Mouse (Mus musculus) neural tube, embryonic 13.5 days (tissue): ENCODE results near the gene Emsy. TPM values are rescaled to one million over a fixed set of nuclear protein-coding genes. Genes with fewer than 3 reads are reported as not detected.

ENCODE experiments used
- polyA plus RNA-seq: library from polyadenylated mRNA; unstranded; fragments of >200 nt; fragmentation: Nextera tagmentation; extraction: Ambion mirVana; gene quantifications from 2 replicates; pipeline ENCODE4 v1.2.1, GENCODE M21; 2015

Emsy gene
- polyA plus RNA-seq, 1 experiment from 2014 or later = 35.1 TPM

Other genes starting within 250 kb of the Emsy start
- 0.43 TPM in 1 of 2 replicates, not detected in the other for gene Gucy2d, start 216.4 kb downstream of the Emsy start, polyA plus RNA-seq
- 4.6 and 4.9 TPM in 2 replicates for gene Lrrc32, start 167.5 kb downstream of the Emsy start, polyA plus RNA-seq
- gene Thap12, start 46.3 kb upstream of the Emsy start, polyA plus RNA-seq = 45.5 and 49.6 TPM in 2 replicates
- 2.3 and 5.2 TPM in 2 replicates for gene Wnt11, start 178.3 kb upstream of the Emsy start, polyA plus RNA-seq